Mouse (Mus musculus) erythroblast, embryonic 14.5 days (primary cell): ENCODE measurements around the gene Chp2.

Source experiments
- GATA1 ChIP-seq: IDR thresholded peaks from 2 replicates; pipeline ENCODE4 v1.6.1; 2012; ENCODE audit warnings: low read length, inconsistent platforms, mixed read lengths
- TAL1 ChIP-seq: IDR thresholded peaks from 3 replicates; pipeline ENCODE4 v1.6.1; 2012; ENCODE audit warnings: low read length, inconsistent platforms, mixed read lengths

DNA sequence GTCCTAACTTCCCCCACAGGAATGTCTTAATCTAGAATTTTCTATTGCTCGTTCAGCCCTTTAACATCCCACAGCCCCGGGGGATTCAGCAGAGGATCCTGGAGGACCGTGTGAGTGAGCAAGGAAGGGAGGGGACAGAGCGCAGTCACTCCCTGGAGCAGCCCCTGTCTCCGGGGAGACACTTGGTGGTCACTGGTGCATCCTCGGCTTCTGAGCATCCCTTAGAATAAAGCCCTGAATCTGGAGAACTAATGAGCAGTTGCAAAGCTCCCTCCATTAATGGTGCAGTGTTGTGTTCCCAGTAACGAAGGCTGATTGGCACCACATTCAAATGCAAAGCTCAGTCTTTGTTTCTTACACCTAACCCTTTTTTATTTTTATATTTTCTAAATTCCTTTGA, 24.9 kb downstream of the Chp2 start:
- TF ChIP-seq GATA1 = no peak
- no peak for TF ChIP-seq TAL1
